Mouse (Mus musculus): ENCODE measurements at regions not wholly inside any gene's neighbourhood (a gene's known extent, or its start where the extent isn't known, plus 50 kb on each side); places are given as distances from the start of the nearest gene placed in this dataset.

DNA sequence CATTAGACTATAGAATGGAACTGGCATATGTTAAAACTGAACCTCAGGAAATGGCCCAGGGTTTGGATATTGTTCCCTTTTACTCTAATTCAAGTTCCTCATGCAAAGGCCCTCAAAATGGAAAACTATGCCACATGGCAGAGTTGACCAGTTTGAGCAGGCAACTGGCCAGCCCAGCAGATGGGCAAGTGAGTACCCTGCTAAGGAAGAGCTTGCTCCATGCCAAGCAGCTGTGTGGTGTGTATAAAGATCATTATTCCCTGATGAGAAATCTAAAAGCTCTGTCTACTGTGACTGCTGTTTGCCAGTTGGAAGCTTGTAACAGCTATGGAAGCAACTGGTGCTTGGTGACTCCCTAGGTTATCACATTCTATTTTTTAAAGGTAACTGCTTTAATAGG, 453.4 kb upstream of the Foxg1 start:
- intact Hi-C loops (cut with DNase I), result no loop called here
- peak in 1 of 2 experiments; percentile 0 for DNase-seq (ENCODE audit: low spot score in 2 of 2)

DNA sequence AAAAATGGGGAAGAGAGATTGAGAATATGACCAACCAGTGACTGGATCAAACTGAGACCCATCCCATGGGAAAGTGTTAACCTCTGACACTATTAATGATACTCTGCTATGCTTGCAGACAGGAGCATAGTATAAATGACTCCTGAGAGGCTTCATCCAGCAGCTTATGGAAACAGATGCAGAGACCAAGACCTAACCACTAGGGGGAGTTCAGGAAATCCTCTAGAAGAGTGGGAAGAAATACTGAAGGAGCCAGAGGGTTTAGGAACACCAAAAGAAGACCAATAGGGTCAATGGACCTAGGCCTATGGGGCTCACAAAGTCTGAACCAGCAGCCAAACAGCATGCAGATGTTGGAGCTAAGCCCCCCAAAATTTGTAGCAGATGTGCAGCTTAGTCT, 436.0 kb upstream of the Foxg1 start:
- intact Hi-C loops (cut with DNase I), result no loop called here
- no peak for DNase-seq (ENCODE audit: low spot score in 2 of 2)

DNA sequence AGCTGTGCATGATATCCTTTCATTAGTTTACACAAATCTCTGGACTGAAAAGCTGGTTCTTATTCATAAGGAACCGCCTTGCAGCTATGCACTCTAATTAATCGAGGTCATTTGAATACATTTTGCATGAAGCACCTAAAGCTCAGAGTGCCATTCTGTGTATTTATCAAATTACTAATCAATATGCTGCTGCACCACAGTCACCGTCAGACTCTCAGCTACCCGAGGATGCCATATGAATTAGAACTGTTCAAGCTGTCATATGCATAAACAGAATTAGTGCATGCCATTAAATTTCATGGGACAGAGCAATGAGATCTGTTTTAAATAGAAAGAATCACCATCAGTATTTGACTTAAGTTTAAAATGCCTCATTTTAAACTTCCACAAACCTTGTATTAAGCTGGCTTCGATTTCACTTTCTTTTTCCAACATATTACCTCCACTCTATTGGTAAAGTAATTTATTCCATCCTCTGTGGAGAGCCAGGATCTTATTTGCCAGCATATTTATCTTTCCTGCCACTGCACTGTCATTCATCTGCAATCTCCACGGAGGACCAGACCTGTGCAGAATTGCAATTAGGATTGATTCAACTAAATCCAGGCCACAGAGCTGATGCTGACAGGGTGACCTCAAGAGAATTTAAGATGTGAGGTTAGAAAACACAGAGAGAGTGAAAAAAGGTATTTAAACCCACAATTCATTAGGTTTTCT, 423.0 kb upstream of the Foxg1 start:
- DNase-seq (ENCODE audit: low spot score in 2 of 2), result no peak
- intact Hi-C loops (cut with DNase I), result no loop called here

DNA sequence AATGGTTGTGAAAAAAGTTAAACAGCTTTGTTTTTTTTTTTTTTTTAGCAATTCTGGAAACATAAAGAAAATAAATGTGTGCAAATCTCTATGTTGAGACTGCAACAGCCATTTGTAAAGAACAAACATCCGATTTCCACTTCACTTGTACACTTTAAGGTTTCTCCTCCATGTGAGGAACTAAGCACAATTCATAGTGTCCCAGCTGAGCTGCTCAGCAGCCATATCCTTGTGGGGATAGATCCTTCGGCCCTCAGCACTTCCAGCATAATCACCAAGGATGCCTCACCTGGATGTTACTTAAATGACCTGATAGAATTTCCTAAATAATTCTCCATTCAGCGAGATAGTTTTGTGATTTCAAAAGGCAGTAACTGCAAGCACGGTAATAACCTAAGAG, 422.4 kb upstream of the Foxg1 start:
- intact Hi-C loops (cut with DNase I), result no loop called here
- DNase-seq (ENCODE audit: low spot score in 2 of 2), result no peak

DNA sequence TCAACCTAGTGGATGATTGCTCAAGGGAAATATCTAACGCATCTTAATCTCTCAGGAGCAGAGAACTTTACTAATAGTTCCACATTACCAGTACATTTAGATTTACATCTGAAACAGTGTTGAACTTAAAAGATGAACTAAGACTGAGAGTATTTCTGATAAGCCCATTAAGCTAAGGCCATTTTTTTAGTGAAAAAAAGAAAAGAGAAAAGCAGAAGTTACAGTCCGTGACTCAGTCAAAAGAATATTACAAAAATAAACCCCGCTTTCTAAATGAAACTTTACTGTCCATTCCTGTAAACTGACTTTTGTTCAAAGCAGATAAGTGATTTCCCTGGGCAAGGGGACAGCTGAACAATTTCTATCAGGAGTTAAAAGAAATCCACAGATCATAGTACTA, 419.0 kb upstream of the Foxg1 start:
- no peak for DNase-seq (ENCODE audit: low spot score in 2 of 2)
- intact Hi-C loops (cut with DNase I), result no loop called here
